Mouse (Mus musculus): Measurements from ENCODE around the gene Rhbdl3.

GRCm38 (mm10) chr11:80283786-80284185 lies 16.9 kb upstream of the Rhbdl3 start:
- TF ChIP-seq CTCF (IDR thresholded peaks at IDR 0.05; ENCODE audit: borderline replicate concordance, insufficient read depth, low read depth, low read length) (no peak), POLR2A (IDR thresholded peaks at IDR 0.05; ENCODE audit: borderline replicate concordance, insufficient read depth, low read length) (no peak)
